Mouse (Mus musculus) heart, postnatal 0 days (tissue): ENCODE data around the gene Tmem164.

ENCODE experiments used
- CTCF ChIP-seq: IDR thresholded peaks from 2 replicates; pipeline ENCODE4 v1.5.1; 2016; ENCODE audit warnings: antibody characterized with exemption, control low read depth, low read depth
- EP300 ChIP-seq: IDR thresholded peaks from 2 replicates; pipeline ENCODE4 v1.6.1; 2016; ENCODE audit warnings: antibody characterized with exemption, low read depth

DNA sequence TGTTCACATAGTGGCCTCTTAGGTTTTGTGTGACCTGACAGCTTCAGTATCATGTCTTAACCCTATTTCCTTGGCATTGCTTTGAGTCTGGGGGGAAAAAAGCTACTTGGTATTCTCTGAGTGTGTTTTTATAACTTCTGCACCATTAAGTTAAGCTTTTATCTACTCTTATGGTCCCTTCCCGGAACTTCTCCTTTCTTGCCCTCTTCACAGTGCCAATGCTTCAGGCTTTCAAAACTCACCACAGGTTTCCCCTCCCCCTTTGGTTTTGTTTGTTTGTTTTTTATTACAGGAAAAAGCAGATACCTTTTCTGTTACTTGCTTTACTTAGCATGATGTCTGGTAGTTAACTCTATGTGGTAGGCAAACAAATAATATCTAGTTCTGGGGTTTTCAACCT lies 47.8 kb downstream of the Tmem164 start:
- no peak for TF ChIP-seq CTCF
- no peak for TF ChIP-seq EP300
